Mouse (Mus musculus): Measurements from ENCODE around the gene Gucy2c. TPM values are rescaled to one million over a fixed set of nuclear protein-coding genes. Genes with fewer than 3 reads are reported as not detected.

Gucy2c gene
- polyA plus RNA-seq, 1 experiment from 2014 or later = 0.40 TPM

DNA sequence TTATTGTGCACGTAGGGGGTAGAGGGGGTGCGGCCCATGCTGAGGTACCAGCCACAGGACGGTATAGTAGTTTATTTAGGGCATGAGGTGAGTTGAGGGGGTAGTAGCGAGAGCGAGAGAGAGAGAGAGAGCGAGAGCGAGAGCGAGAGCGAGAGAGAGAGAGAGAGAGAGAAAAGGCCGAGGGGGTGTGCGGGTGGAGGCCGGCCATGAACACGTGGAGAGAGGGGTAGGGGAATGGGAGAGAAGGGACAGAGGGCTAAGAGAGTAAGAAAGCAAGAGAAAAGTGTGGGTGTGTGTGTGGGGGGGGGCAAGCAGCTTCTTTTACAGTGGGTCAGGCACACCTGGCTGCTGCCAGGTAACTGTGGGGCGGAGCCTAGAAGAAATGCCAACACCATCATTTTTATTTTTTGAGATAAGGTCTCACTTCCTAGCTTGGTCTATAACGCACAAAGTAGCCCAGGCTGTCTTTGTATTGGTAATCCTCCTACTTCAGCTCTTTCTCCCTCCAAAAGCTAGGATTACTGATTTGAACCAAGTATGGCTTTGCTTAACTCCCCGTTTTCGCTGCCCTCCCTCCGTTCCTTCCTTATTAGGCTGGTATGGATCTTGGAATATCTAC lies 25.9 kb upstream of the Gucy2c start:
- Histone ChIP-seq H3K36me3 (ENCODE audit: control insufficient read depth, insufficient read depth, low read length) (peaks cover 2% of the 10 kb centered on the region; the same call in 1 of the 2 replicates), H3K4me2 (ENCODE audit: low read depth) (peak overlapping the region; percentile 38), H3K27ac (ENCODE audit: low read depth, low read length) (no peak overlapping the region), H3K9ac (ENCODE audit: low read length) (peak overlapping the region; percentile 8; the same call in 1 of the 2 replicates), H3K27me3 (ENCODE audit: control insufficient read depth, insufficient read depth, low read length) (no peaks in the 10 kb centered on the region), H3K9me3 (ENCODE audit: control insufficient read depth, low read length) (no peaks in the 10 kb centered on the region), H3K4me1 (ENCODE audit: control insufficient read depth, insufficient read depth, low read length) (peaks cover 5% of the 10 kb centered on the region; the same call in 1 of the 2 replicates), H3K4me3 (ENCODE audit: low read depth, low read length) (peak overlapping the region; percentile 67)
- WGBS = 28% methylated on average over 18 of the region's 18 CpGs
- DNase-seq (ENCODE audit: low spot score) (no peak), ATAC-seq (ENCODE audit: insufficient read depth, low FRiP score, low TSS enrichment) (no peak; the same call in 1 of the 2 replicates)

DNA sequence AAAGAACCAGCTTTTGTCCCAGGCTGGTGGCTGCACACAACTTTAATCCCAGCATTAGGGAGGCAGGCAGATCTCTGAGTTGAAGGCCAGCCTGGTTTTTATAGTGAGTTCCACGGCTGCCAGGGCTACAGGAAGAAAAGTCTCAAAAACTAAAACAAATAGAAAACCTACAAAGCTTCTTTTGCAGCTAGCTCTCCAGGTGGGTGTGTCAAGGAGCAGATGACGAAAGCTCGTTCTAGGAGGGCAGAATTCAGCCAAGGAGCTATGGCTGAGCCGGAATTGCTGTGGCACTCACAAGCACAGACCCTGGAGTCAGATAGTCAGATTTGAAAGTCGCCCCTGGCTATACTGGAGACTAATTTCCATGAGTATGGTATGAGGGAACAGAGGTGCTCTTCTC lies 25.3 kb upstream of the Gucy2c start:
- Histone ChIP-seq H3K4me1 (ENCODE audit: control insufficient read depth, insufficient read depth, low read length) (peaks cover 5% of the 10 kb centered on the region; the same call in 1 of the 2 replicates), H3K36me3 (ENCODE audit: control insufficient read depth, insufficient read depth, low read length) (no peaks in the 10 kb centered on the region), H3K4me3 (ENCODE audit: low read depth, low read length) (no peak overlapping the region), H3K9me3 (ENCODE audit: control insufficient read depth, low read length) (no peaks in the 10 kb centered on the region), H3K27ac (ENCODE audit: low read depth, low read length) (no peak overlapping the region), H3K4me2 (ENCODE audit: low read depth) (no peak overlapping the region), H3K27me3 (ENCODE audit: control insufficient read depth, insufficient read depth, low read length) (no peaks in the 10 kb centered on the region), H3K9ac (ENCODE audit: low read length) (no peak overlapping the region)
- no peak for ATAC-seq (ENCODE audit: insufficient read depth, low FRiP score, low TSS enrichment)
- WGBS = 70% methylated on average over 5 of the region's 5 CpGs
- no peak for DNase-seq (ENCODE audit: low spot score)

DNA sequence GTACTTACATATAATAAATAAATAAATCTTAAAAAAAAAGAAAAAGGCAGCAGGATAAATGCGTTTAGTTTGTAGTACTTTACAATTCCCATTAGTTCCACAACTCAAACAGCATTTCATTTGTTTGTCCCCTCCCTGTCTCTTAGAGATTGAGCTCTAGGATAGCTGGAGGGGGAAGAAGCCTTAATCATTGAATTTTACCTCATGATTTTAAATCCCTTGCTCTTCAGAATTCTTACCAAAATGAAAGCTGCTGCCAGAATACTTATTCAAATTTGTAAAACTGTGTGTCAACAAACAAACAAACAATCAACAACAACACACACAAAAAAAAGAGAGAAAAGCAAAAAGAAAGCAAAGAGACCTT lies 23.8 kb upstream of the Gucy2c start:
- DNase-seq (ENCODE audit: low spot score) (no peak), ATAC-seq (ENCODE audit: insufficient read depth, low FRiP score, low TSS enrichment) (no peak)
- Histone ChIP-seq H3K4me1 (ENCODE audit: control insufficient read depth, insufficient read depth, low read length) (peaks cover 5% of the 10 kb centered on the region; the same call in 1 of the 2 replicates), H3K9ac (ENCODE audit: low read length) (no peak overlapping the region), H3K4me2 (ENCODE audit: low read depth) (no peak overlapping the region), H3K27me3 (ENCODE audit: control insufficient read depth, insufficient read depth, low read length) (no peaks in the 10 kb centered on the region), H3K27ac (ENCODE audit: low read depth, low read length) (no peak overlapping the region), H3K36me3 (ENCODE audit: control insufficient read depth, insufficient read depth, low read length) (no peaks in the 10 kb centered on the region), H3K4me3 (ENCODE audit: low read depth, low read length) (no peak overlapping the region), H3K9me3 (ENCODE audit: control insufficient read depth, low read length) (no peaks in the 10 kb centered on the region)
- WGBS = 82% methylated on average over 1 of the region's 1 CpGs

GRCm38 (mm10) chr6:136804705-136805408 lies 23.3 kb upstream of the Gucy2c start:
- peaks cover 5% of the 10 kb centered on the region; the same call in 1 of the 2 replicates for H3K4me1 ChIP-seq (ENCODE audit: control insufficient read depth, insufficient read depth, low read length)
- no peaks in the 10 kb centered on the region for H3K9me3 ChIP-seq (ENCODE audit: control insufficient read depth, low read length)
- H3K4me3 ChIP-seq (ENCODE audit: low read depth, low read length) = peak overlapping the region; percentile 74
- ATAC-seq (ENCODE audit: insufficient read depth, low FRiP score, low TSS enrichment) (no peak), DNase-seq (ENCODE audit: low spot score) (no peak)
- no peaks in the 10 kb centered on the region for H3K36me3 ChIP-seq (ENCODE audit: control insufficient read depth, insufficient read depth, low read length)
- no peaks in the 10 kb centered on the region for H3K27me3 ChIP-seq (ENCODE audit: control insufficient read depth, insufficient read depth, low read length)
- peak overlapping the region; percentile 98 for H3K9ac ChIP-seq (ENCODE audit: low read length)
- peak overlapping the region; percentile 100 for H3K27ac ChIP-seq (ENCODE audit: low read depth, low read length)
- 43% methylated on average over 9 of the region's 9 CpGs for WGBS
- peak overlapping the region; percentile 84 for H3K4me2 ChIP-seq (ENCODE audit: low read depth)

DNA sequence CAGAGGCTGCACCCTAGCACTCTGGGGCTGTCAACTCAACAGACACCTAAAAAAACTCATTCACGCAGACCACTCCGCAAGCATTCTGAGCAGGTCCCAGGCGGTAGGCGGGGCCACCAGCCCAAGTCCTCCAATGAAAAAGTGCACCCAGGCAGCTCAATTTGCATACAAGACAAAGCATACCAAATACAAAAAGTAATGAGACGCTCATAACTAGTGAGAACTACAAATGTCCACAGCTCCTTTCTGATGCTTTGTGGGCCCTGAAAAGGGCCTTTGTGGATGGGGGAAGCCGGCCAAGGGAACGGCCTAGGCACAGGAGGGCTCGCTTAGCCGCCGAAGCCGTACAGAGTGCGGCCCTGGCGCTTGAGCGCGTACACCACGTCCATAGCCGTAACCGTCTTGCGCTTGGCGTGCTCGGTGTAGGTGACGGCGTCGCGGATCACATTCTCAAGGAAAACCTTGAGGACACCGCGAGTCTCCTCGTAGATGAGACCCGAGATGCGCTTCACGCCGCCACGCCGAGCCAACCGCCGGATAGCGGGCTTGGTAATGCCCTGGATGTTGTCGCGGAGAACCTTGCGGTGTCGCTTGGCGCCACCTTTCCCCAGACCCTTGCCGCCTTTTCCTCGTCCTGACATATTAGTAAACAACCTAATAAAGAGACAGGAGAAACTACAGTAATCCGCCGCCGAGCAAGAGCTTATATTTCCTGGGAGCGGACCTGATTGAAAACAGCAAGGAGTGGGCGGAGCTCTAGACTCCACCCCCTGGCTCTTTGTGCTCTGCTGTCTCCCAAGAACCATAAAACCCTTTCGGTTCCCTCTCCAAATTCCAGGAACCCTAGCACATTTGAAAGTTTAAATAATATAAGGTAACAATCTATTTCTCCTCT lies 22.4 kb upstream of the Gucy2c start, which contains the start of gene Hist4h4:
Gene Hist4h4, minus strand, starts transcription at position 677 of the 895 bp plus-strand sequence.
- no peaks in the 10 kb centered on the region for H3K36me3 ChIP-seq (ENCODE audit: control insufficient read depth, insufficient read depth, low read length)
- DNase-seq (ENCODE audit: low spot score) (peak; percentile 90), ATAC-seq (ENCODE audit: insufficient read depth, low FRiP score, low TSS enrichment) (peak; percentile 66)
- H3K27me3 ChIP-seq (ENCODE audit: control insufficient read depth, insufficient read depth, low read length) = no peaks in the 10 kb centered on the region
- H3K27ac ChIP-seq (ENCODE audit: low read depth, low read length) = peak within 1 kb of the TSS; percentile 100
- peak within 1 kb of the TSS; percentile 74 for H3K4me3 ChIP-seq (ENCODE audit: low read depth, low read length)
- 0 out of 2 replicates have a peak, but pooled peaks cover 2% of the 10 kb centered on the region for H3K4me1 ChIP-seq (ENCODE audit: control insufficient read depth, insufficient read depth, low read length)
- peak within 1 kb of the TSS; percentile 84 for H3K4me2 ChIP-seq (ENCODE audit: low read depth)
- H3K9me3 ChIP-seq (ENCODE audit: control insufficient read depth, low read length) = no peaks in the 10 kb centered on the region
- peak within 1 kb of the TSS; percentile 98 for H3K9ac ChIP-seq (ENCODE audit: low read length)
- under 1% methylated on average over 50 of the region's 50 CpGs for WGBS

- Histone ChIP-seq H3K27me3 (ENCODE audit: control insufficient read depth, insufficient read depth, low read length) (no peaks in the 10 kb centered on the region), H3K4me3 (ENCODE audit: low read depth, low read length) (peak overlapping the region; percentile 74), H3K4me1 (ENCODE audit: control insufficient read depth, insufficient read depth, low read length) (no peaks in the 10 kb centered on the region), H3K27ac (ENCODE audit: low read depth, low read length) (peak overlapping the region; percentile 100), H3K9ac (ENCODE audit: low read length) (peak overlapping the region; percentile 98), H3K4me2 (ENCODE audit: low read depth) (peak overlapping the region; percentile 84), H3K9me3 (ENCODE audit: control insufficient read depth, low read length) (no peaks in the 10 kb centered on the region), H3K36me3 (ENCODE audit: control insufficient read depth, insufficient read depth, low read length) (no peaks in the 10 kb centered on the region)
- DNase-seq (ENCODE audit: low spot score) = no peak
- 30% methylated on average over 12 of the region's 12 CpGs for WGBS
- ATAC-seq (ENCODE audit: insufficient read depth, low FRiP score, low TSS enrichment) = no peak; the same call in 1 of the 2 replicates
Measured at GRCm38 (mm10) chr6:136803093-136803738, 21.7 kb upstream of the Gucy2c start.

- DNase-seq (ENCODE audit: low spot score) (no peak), ATAC-seq (ENCODE audit: insufficient read depth, low FRiP score, low TSS enrichment) (no peak)
- Histone ChIP-seq H3K36me3 (ENCODE audit: control insufficient read depth, insufficient read depth, low read length) (no peaks in the 10 kb centered on the region), H3K4me3 (ENCODE audit: low read depth, low read length) (no peak overlapping the region), H3K9me3 (ENCODE audit: control insufficient read depth, low read length) (no peaks in the 10 kb centered on the region), H3K4me1 (ENCODE audit: control insufficient read depth, insufficient read depth, low read length) (no peaks in the 10 kb centered on the region), H3K9ac (ENCODE audit: low read length) (no peak overlapping the region), H3K27ac (ENCODE audit: low read depth, low read length) (no peak overlapping the region), H3K27me3 (ENCODE audit: control insufficient read depth, insufficient read depth, low read length) (no peaks in the 10 kb centered on the region), H3K4me2 (ENCODE audit: low read depth) (no peak overlapping the region)
- 88% methylated on average over 6 of the region's 6 CpGs for WGBS
Measured at GRCm38 (mm10) chr6:136801274-136801673, 19.7 kb upstream of the Gucy2c start.

DNA sequence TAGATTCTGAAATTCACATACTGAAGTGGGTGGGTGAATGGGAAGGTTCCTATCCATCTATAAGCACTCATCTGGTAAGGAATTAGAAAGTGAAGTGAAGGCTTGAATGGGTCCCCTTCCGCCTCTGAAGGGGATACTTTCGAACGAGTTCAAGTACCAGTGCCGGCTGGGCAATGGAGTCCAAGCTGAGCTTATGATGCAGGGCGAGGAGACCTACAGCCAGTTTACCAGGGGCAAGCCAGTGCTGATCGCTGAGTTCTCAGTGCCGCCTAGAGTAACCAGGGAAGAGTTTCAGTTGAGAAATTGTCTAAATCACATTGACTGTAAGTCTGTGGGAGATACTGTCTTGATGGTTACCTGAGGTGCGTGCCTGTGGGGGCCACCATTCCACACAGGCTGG lies 19.1 kb upstream of the Gucy2c start:
- H3K9me3 ChIP-seq (ENCODE audit: control insufficient read depth, low read length) = no peaks in the 10 kb centered on the region
- no peak for DNase-seq (ENCODE audit: low spot score)
- no peak overlapping the region for H3K9ac ChIP-seq (ENCODE audit: low read length)
- 94% methylated on average over 8 of the region's 8 CpGs for WGBS
- H3K4me1 ChIP-seq (ENCODE audit: control insufficient read depth, insufficient read depth, low read length) = no peaks in the 10 kb centered on the region
- no peak overlapping the region for H3K4me2 ChIP-seq (ENCODE audit: low read depth)
- H3K4me3 ChIP-seq (ENCODE audit: low read depth, low read length) = no peak overlapping the region
- no peaks in the 10 kb centered on the region for H3K27me3 ChIP-seq (ENCODE audit: control insufficient read depth, insufficient read depth, low read length)
- no peak overlapping the region for H3K27ac ChIP-seq (ENCODE audit: low read depth, low read length)
- no peak for ATAC-seq (ENCODE audit: insufficient read depth, low FRiP score, low TSS enrichment)
- no peaks in the 10 kb centered on the region for H3K36me3 ChIP-seq (ENCODE audit: control insufficient read depth, insufficient read depth, low read length)
